Mouse (Mus musculus) forebrain, embryonic 15.5 days (tissue): ENCODE results near the gene Srcap. TPM values are rescaled to one million over a fixed set of nuclear protein-coding genes. Genes with fewer than 3 reads are reported as not detected.

Experiments used
- microRNA-seq: library from miRNA; unstranded; fragments of <30 nt; microRNA quantifications from one replicate; pipeline ENCODE4, GENCODE M21; 2016
- polyA plus RNA-seq: library from polyadenylated mRNA; unstranded; fragments of >200 nt; fragmentation: Nextera tagmentation; extraction: Ambion mirVana; gene quantifications from 2 replicates; pipeline ENCODE4 v1.2.1, GENCODE M21; 2015

Srcap gene
- polyA plus RNA-seq, 1 experiment from 2014 or later = 54.1 TPM

Small RNA genes within 50 kb of the gene (microRNA-seq; reads per million reads assigned to microRNA genes)
- not detected for gene Gm47278
- not detected for gene Mir7060

Other genes with a start within 250 kb of the Srcap start
- 48.7 and 49.5 TPM in 2 replicates for gene Sephs2, start 237.9 kb upstream of the Srcap start, polyA plus RNA-seq
- 0.22 and 0.28 TPM in 2 replicates for gene Itgal, start 215.7 kb upstream of the Srcap start, polyA plus RNA-seq
- 12.1 and 12.7 TPM in 2 replicates for gene Zfp768, start 166.4 kb upstream of the Srcap start, polyA plus RNA-seq
- gene Zfp747, start 135.9 kb upstream of the Srcap start, polyA plus RNA-seq = 7.6 and 8.9 TPM in 2 replicates
- 4.8 and 5.5 TPM in 2 replicates for gene 9130019O22Rik, start 124.8 kb upstream of the Srcap start, polyA plus RNA-seq
- 5.4 and 5.9 TPM in 2 replicates for gene E430018J23Rik, start 118.4 kb upstream of the Srcap start, polyA plus RNA-seq
- 4.6 and 6.1 TPM in 2 replicates for gene Zfp764, start 105.2 kb upstream of the Srcap start, polyA plus RNA-seq
- gene Zfp688, start 89.9 kb upstream of the Srcap start, polyA plus RNA-seq = 27.8 and 29.5 TPM in 2 replicates
- 16.2 and 17.1 TPM in 2 replicates for gene Zfp689, start 62.8 kb upstream of the Srcap start, polyA plus RNA-seq
- gene Prr14, start 52.4 kb upstream of the Srcap start, polyA plus RNA-seq = 48.5 and 50.9 TPM in 2 replicates
- 12.7 and 13.2 TPM in 2 replicates for gene Fbrs, start 32.8 kb upstream of the Srcap start, polyA plus RNA-seq
- gene Gm42715, start 7.6 kb downstream of the Srcap start, polyA plus RNA-seq = 17.2 and 17.7 TPM in 2 replicates
- gene Tmem265, start 49.4 kb downstream of the Srcap start, polyA plus RNA-seq = 3.7 and 5.3 TPM in 2 replicates
- 59.7 and 62.3 TPM in 2 replicates for gene Phkg2, start 61.4 kb downstream of the Srcap start, polyA plus RNA-seq
- gene Ccdc189, start 76.6 kb downstream of the Srcap start, polyA plus RNA-seq = 11.8 TPM in 2 replicates
- gene Rnf40, start 76.8 kb downstream of the Srcap start, polyA plus RNA-seq = 51.1 and 52.4 TPM in 2 replicates
- 18.7 and 18.9 TPM in 2 replicates for gene Zfp629, start 103.8 kb downstream of the Srcap start, polyA plus RNA-seq
- gene Bcl7c, start 196.9 kb downstream of the Srcap start, polyA plus RNA-seq = 43.1 and 47.9 TPM in 2 replicates
- gene Ctf1, start 200.8 kb downstream of the Srcap start, polyA plus RNA-seq = 3.8 and 5.8 TPM in 2 replicates
- gene Ctf2, start 220.2 kb downstream of the Srcap start, polyA plus RNA-seq = 0.10 and 0.19 TPM in 2 replicates
- gene Fbxl19, start 232.6 kb downstream of the Srcap start, polyA plus RNA-seq = 9.4 and 10.5 TPM in 2 replicates